Mouse (Mus musculus) CH12.LX (cell line): Measurements from ENCODE around the gene Rerg.

Experiments used
- CHD1 ChIP-seq: IDR thresholded peaks from 2 replicates; pipeline ENCODE4 v1.6.1; 2012; ENCODE audit warnings: low read depth, low read length, improper control_type of control experiment, inconsistent platforms
- CHD2 ChIP-seq: IDR thresholded peaks from 2 replicates; pipeline ENCODE4 v1.6.1; 2011; ENCODE audit warnings: low read length, improper control_type of control experiment
- CTCF ChIP-seq, 2 experiments: IDR thresholded peaks in 1 of 2; conservative IDR thresholded peaks in 1 of 2; 2 replicates each; pipeline ENCODE4 v1.5.1; 2011 to 2012; ENCODE audit warnings: low read depth in 2 of 2, low read length in 2 of 2, improper control_type of control experiment in 1 of 2, inconsistent platforms in 1 of 2, mild to moderate bottlenecking in 1 of 2, moderate library complexity in 1 of 2
- E2F4 ChIP-seq: IDR thresholded peaks from 2 replicates; pipeline ENCODE4 v1.6.1; 2011; ENCODE audit warnings: low read depth, low read length, improper control_type of control experiment; ENCODE audit not compliant: insufficient replicate concordance
- EP300 ChIP-seq: IDR thresholded peaks from 2 replicates; pipeline ENCODE4 v1.6.1; 2011; ENCODE audit warnings: low read length, improper control_type of control experiment
- GABPA ChIP-seq: IDR thresholded peaks from 2 replicates; pipeline ENCODE4 v1.6.1; 2012; ENCODE audit warnings: low read depth, low read length, improper control_type of control experiment, inconsistent platforms; ENCODE audit not compliant: insufficient replicate concordance
- POLR2A ChIP-seq: IDR thresholded peaks from 2 replicates; pipeline ENCODE4 v1.6.1; 2011; ENCODE audit warnings: low read depth, mild to moderate bottlenecking, improper control_type of control experiment, low read length
- POLR2AphosphoS2 ChIP-seq: IDR thresholded peaks from 2 replicates; pipeline ENCODE4 v1.6.1; 2011; ENCODE audit warnings: low read depth, low read length, improper control_type of control experiment
- RCOR1 ChIP-seq: conservative IDR thresholded peaks from 2 replicates; pipeline ENCODE4 v1.6.1; 2012; ENCODE audit warnings: low read depth, mild to moderate bottlenecking, inconsistent platforms, low read length, improper control_type of control experiment
- TCF12 ChIP-seq: IDR thresholded peaks from 2 replicates; pipeline ENCODE4 v1.6.1; 2014; ENCODE audit warnings: low read depth, mild to moderate bottlenecking, inconsistent platforms, low read length, improper control_type of control experiment
- USF1 ChIP-seq: IDR thresholded peaks from 2 replicates; pipeline ENCODE4 v1.6.1; 2014; ENCODE audit warnings: low read depth, mild to moderate bottlenecking, inconsistent platforms, low read length, improper control_type of control experiment
- ZKSCAN1 ChIP-seq: IDR thresholded peaks from 2 replicates; pipeline ENCODE4 v1.6.1; 2012; ENCODE audit warnings: low read depth, inconsistent platforms, low read length, improper control_type of control experiment, borderline replicate concordance

DNA sequence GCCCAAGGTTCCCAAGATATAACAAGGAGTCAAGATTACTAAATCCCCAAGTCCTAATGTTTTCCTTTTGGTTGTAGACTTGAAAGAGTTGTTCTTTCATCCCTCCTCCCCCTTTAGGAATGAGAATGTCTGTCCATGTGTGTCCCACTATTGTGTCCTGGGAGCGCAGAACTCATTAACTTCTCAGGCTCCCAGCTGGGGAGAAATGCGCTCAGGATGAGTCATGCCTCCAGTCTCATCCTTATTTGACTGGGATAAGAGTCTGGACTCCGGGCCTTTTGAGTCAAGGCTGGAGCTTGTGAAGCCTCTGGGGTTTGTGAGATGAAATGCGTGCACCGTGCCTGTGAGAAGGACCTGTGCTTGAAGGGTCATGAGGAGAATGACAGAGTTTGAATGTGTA, 144.8 kb downstream of the Rerg start:
- TF ChIP-seq POLR2A (no peak), CTCF (conservative IDR thresholded peaks at IDR 0.05 in 1 of 2, IDR thresholded peaks at IDR 0.05 in 1 of 2; ENCODE audit: low read depth in 2 of 2, low read length in 2 of 2) (no peak), E2F4 (no peak), EP300 (no peak), USF1 (no peak), RCOR1 (no peak), CHD2 (no peak), TCF12 (no peak), ZKSCAN1 (no peak), GABPA (no peak), CHD1 (no peak), POLR2AphosphoS2 (no peak)
